ENCODE assay signal across 12 mouse cellular contexts in the genomic region with DNA sequence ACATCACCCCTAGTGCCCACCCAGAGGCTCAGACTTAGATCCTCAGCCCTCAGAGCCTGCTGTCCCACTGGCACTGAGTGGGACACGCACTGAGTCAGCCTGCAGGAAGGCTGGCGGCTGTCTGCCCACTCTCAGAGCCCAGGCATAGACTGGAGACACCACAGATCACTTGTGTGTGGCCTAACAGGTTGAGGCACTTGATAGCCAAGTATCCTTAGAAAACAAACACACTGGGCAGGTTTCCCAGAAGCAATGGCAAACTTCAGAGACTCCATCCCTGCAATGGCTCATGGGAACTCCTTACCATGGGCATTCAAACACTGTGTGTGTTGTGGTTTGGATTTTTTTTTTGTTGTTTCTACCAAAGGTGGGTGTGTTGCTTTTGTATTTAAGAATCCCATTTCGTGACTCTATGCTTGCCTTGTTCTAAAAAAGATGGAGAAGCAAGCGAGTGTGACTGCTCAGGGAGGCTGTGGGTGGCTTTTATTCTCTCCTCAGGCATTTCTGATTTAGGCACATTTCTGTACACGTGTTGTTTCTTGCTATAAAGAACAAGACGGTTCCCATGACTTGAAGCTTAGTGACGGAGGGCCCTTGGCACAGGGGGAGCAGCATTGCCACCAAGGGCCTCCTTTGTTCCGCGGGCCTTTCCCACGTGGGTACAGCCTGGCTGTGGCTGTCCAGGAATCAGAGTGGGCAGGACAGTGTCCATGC. TPM values are rescaled to one million over a fixed set of nuclear protein-coding genes. Genes with fewer than 3 reads are reported as not detected.
DNase-seq lines count a peak whose midpoint lies in the region; ATAC-seq lines count a peak whose summit lies in the region.
"Had no signal": no experiment of that assay in that cellular context is flagged by ENCODE, and none has a peak within 500 bp of the region (broad histone marks: within the 10 kb centered on the region; RNA-seq: fewer than 3 reads in every experiment).

No protein-coding gene starts in this region.

- H3K27me3 ChIP-seq in forebrain, embryonic 14.5 days (replicated peaks; ENCODE audit: control insufficient read depth, insufficient read depth, low read length), result no peaks in the 10 kb centered on the region
- H3K27me3 ChIP-seq in forebrain, embryonic 15.5 days, result no peaks in the 10 kb centered on the region
- H3K27me3 ChIP-seq in kidney, embryonic 15.5 days, result no peaks in the 10 kb centered on the region
- H3K27me3 ChIP-seq in midbrain, embryonic 11.5 days (ENCODE audit: control insufficient read depth, insufficient read depth, low read length), result no peaks in the 10 kb centered on the region
- H3K27me3 ChIP-seq: hindbrain, embryonic 15.5 days; limb, embryonic 15.5 days had no signal

- peak; percentile 68 for DNase-seq in forebrain, embryonic 14.5 days (ENCODE audit: low spot score)
- no peak for DNase-seq in kidney, postnatal 25 days
- peak; percentile 72 for DNase-seq in adipocyte (ENCODE audit: low spot score)
- peak; percentile 71 for DNase-seq in lung, postnatal 10 days
- no peak for DNase-seq in midbrain, embryonic 11.5 days (ENCODE audit: low spot score, missing footprints)
- DNase-seq in cerebellum, adult 11 months, result no peak
- DNase-seq: kidney, adult 9 months had no signal

- peaks cover 15% of the 10 kb centered on the region for H3K4me1 ChIP-seq in forebrain, embryonic 14.5 days (ENCODE audit: control insufficient read depth, insufficient read depth, low read length)
- peaks cover 27% of the 10 kb centered on the region for H3K4me1 ChIP-seq in forebrain, embryonic 15.5 days
- H3K4me1 ChIP-seq in kidney, embryonic 15.5 days, result peaks cover 44% of the 10 kb centered on the region
- H3K4me1 ChIP-seq in midbrain, embryonic 11.5 days (ENCODE audit: control insufficient read depth, insufficient read depth, low read length), result peaks cover 4% of the 10 kb centered on the region

- 62% methylated on average over 10 of the region's 10 CpGs for WGBS in forebrain, embryonic 14.5 days
- WGBS in forebrain, embryonic 15.5 days, result 63% methylated on average over 10 of the region's 10 CpGs
- 83% methylated on average over 10 of the region's 10 CpGs for WGBS in kidney, embryonic 15.5 days
- WGBS in midbrain, embryonic 11.5 days, result 88% methylated on average over 10 of the region's 10 CpGs

- H3K27ac ChIP-seq in forebrain, embryonic 14.5 days (ENCODE audit: low read depth, low read length), result no peak overlapping the region
- no peak overlapping the region for H3K27ac ChIP-seq in forebrain, embryonic 15.5 days (replicated peaks)
- peak overlapping the region; percentile 24; the same call in 1 of the 2 replicates for H3K27ac ChIP-seq in kidney, embryonic 15.5 days
- no peak overlapping the region for H3K27ac ChIP-seq in midbrain, embryonic 11.5 days (ENCODE audit: low read depth, low read length)
- H3K27ac ChIP-seq: hindbrain, embryonic 15.5 days; limb, embryonic 15.5 days had no signal

- no peak overlapping the region for H3K4me3 ChIP-seq in forebrain, embryonic 14.5 days (ENCODE audit: low read depth, low read length)
- no peak overlapping the region for H3K4me3 ChIP-seq in forebrain, embryonic 15.5 days
- no peak overlapping the region for H3K4me3 ChIP-seq in kidney, embryonic 15.5 days (replicated peaks)
- no peak overlapping the region for H3K4me3 ChIP-seq in midbrain, embryonic 11.5 days (ENCODE audit: low read depth, low read length)
- H3K4me3 ChIP-seq: erythroblast, embryonic 14.5 days; hindbrain, embryonic 15.5 days; limb, embryonic 15.5 days had no signal

- ATAC-seq in forebrain, embryonic 14.5 days, result no peak
- no peak for ATAC-seq in forebrain, embryonic 15.5 days (replicated peaks)
- no peak for ATAC-seq in kidney, embryonic 15.5 days (replicated peaks; ENCODE audit: low FRiP score)
- ATAC-seq in midbrain, embryonic 11.5 days (ENCODE audit: low FRiP score), result no peak

- H3K36me3 ChIP-seq in forebrain, embryonic 14.5 days (ENCODE audit: control insufficient read depth, insufficient read depth, low read length), result no peaks in the 10 kb centered on the region
- no peaks in the 10 kb centered on the region for H3K36me3 ChIP-seq in forebrain, embryonic 15.5 days
- no peaks in the 10 kb centered on the region for H3K36me3 ChIP-seq in kidney, embryonic 15.5 days
- H3K36me3 ChIP-seq in midbrain, embryonic 11.5 days (ENCODE audit: control insufficient read depth, insufficient read depth, low read length), result no peaks in the 10 kb centered on the region
- H3K36me3 ChIP-seq: hindbrain, embryonic 15.5 days; limb, embryonic 15.5 days had no signal

- no peak overlapping the region for H3K4me2 ChIP-seq in forebrain, embryonic 14.5 days (ENCODE audit: low read length)
- H3K4me2 ChIP-seq in forebrain, embryonic 15.5 days (replicated peaks), result no peak overlapping the region
- H3K4me2 ChIP-seq in kidney, embryonic 15.5 days, result no peak overlapping the region
- no peak overlapping the region for H3K4me2 ChIP-seq in midbrain, embryonic 11.5 days
- H3K4me2 ChIP-seq: hindbrain, embryonic 15.5 days; limb, embryonic 15.5 days had no signal

- no peaks in the 10 kb centered on the region for H3K9me3 ChIP-seq in forebrain, embryonic 14.5 days (replicated peaks; ENCODE audit: control insufficient read depth, low read length)
- no peaks in the 10 kb centered on the region for H3K9me3 ChIP-seq in forebrain, embryonic 15.5 days
- H3K9me3 ChIP-seq in kidney, embryonic 15.5 days (replicated peaks), result no peaks in the 10 kb centered on the region
- no peaks in the 10 kb centered on the region for H3K9me3 ChIP-seq in midbrain, embryonic 11.5 days (ENCODE audit: control insufficient read depth, low read length)
- H3K9me3 ChIP-seq: hindbrain, embryonic 15.5 days; limb, embryonic 15.5 days had no signal

- no peak overlapping the region for H3K9ac ChIP-seq in forebrain, embryonic 14.5 days (ENCODE audit: low read length)
- H3K9ac ChIP-seq in forebrain, embryonic 15.5 days (replicated peaks), result no peak overlapping the region
- H3K9ac ChIP-seq in kidney, embryonic 15.5 days, result no peak overlapping the region
- H3K9ac ChIP-seq in midbrain, embryonic 11.5 days (ENCODE audit: low read length), result no peak overlapping the region
- H3K9ac ChIP-seq: hindbrain, embryonic 15.5 days; limb, embryonic 15.5 days had no signal

RNA-seq across cellular contexts. Expression of gene Sec14l1, which starts 10.8 kb away (rescaled TPM):
- polyA plus RNA-seq in forebrain, embryonic 14.5 days (2014; fragmentation: Nextera tagmentation; extraction: Ambion mirVana), result 43.6 and 56.3 TPM in 2 replicates
- polyA plus RNA-seq in forebrain, embryonic 15.5 days (2015; fragmentation: Nextera tagmentation; extraction: Ambion mirVana), result 69.4 and 76.8 TPM in 2 replicates
- 66.5 and 69.0 TPM in 2 replicates for polyA plus RNA-seq in kidney, embryonic 15.5 days (2015; fragmentation: Nextera tagmentation; extraction: Ambion mirVana)
- polyA plus RNA-seq in midbrain, embryonic 11.5 days (2014; fragmentation: Nextera tagmentation; extraction: Ambion mirVana), result 32.4 and 36.7 TPM in 2 replicates

Comparison
In these comparisons a context has a peak if more than half of its experiments do, and no peak if none do; other contexts are left out.
1. DNase-seq: peak in forebrain, embryonic 14.5 days (single experiment), adipocyte (single experiment) and lung, postnatal 10 days (single experiment); none in kidney, postnatal 25 days (0 of 2), midbrain, embryonic 11.5 days (single experiment) and cerebellum, adult 11 months (single experiment).